Mouse (Mus musculus) liver, embryonic 15.5 days (tissue): ENCODE measurements around the gene Npnt. TPM values are rescaled to one million over a fixed set of nuclear protein-coding genes. Genes with fewer than 3 reads are reported as not detected.
A peak's percentile ranks its signal among the peaks of the same experiment; 100 is the strongest.

Experiments
- ATAC-seq: fragments of 200-750 bp; cut with Nextera tagmentation; 2 replicates; pipeline ENCODE4 v1.8.0; 2017; ENCODE audit warnings: moderate number of reproducible peaks, mild to moderate bottlenecking, moderate library complexity; ENCODE audit not compliant: insufficient read depth
- H3K27ac ChIP-seq: fragments of 300-500 bp; sonication (generic); replicated peaks from 2 replicates; pipeline ENCODE4 v1.5.1; 2015; ENCODE audit warnings: mild to moderate bottlenecking, inconsistent platforms
- H3K27me3 ChIP-seq: fragments of 300-500 bp; sonication (generic); 2 replicates; pipeline ENCODE4 v1.6.1; 2015; ENCODE audit warnings: mild to moderate bottlenecking, inconsistent platforms
- H3K36me3 ChIP-seq: fragments of 300-500 bp; sonication (generic); replicated peaks from 2 replicates; pipeline ENCODE4 v1.6.1; 2015; ENCODE audit warnings: moderate library complexity, mild to moderate bottlenecking, inconsistent platforms
- H3K4me1 ChIP-seq: fragments of 300-500 bp; sonication (generic); replicated peaks from 2 replicates; pipeline ENCODE4 v1.6.1; 2015; ENCODE audit warnings: inconsistent platforms
- H3K4me2 ChIP-seq: fragments of 300-500 bp; sonication (generic); 2 replicates; pipeline ENCODE4 v1.6.1; 2015; ENCODE audit warnings: moderate library complexity, mild to moderate bottlenecking, inconsistent platforms
- H3K4me3 ChIP-seq: fragments of 300-500 bp; sonication (generic); replicated peaks from 2 replicates; pipeline ENCODE4 v1.5.1; 2015; ENCODE audit warnings: mild to moderate bottlenecking, inconsistent platforms
- H3K9ac ChIP-seq: fragments of 300-500 bp; sonication (generic); 2 replicates; pipeline ENCODE4 v1.6.1; 2015; ENCODE audit warnings: moderate library complexity, mild to moderate bottlenecking, inconsistent platforms
- H3K9me3 ChIP-seq: fragments of 300-500 bp; sonication (generic); replicated peaks from 2 replicates; pipeline ENCODE4 v1.6.1; 2016; ENCODE audit warnings: inconsistent platforms
- WGBS: fragments of 180-500 bp; shearing (Covaris S2); methylation state at CpG from one replicate; pipeline ENCODE4 v1.1.7; 2015; ENCODE audit warnings: mixed read lengths; ENCODE audit not compliant: insufficient replicate concordance; 5-methylcytosine and 5-hydroxymethylcytosine counted together
- polyA plus RNA-seq: library from polyadenylated mRNA; unstranded; fragments of >200 nt; fragmentation: Nextera tagmentation; extraction: Ambion mirVana; gene quantifications from 2 replicates; pipeline ENCODE4 v1.2.1, GENCODE M21; 2015

Gene Npnt
- polyA plus RNA-seq, 1 experiment from 2014 or later, result 2.4 TPM

GRCm38 (mm10) chr3:132870079-132870478 lies 80.0 kb downstream of the Npnt start:
- 60% methylated on average over 6 of the region's 6 CpGs for WGBS
- no peak for ATAC-seq
- Histone ChIP-seq H3K4me2 (no peak overlapping the region), H3K9ac (no peak overlapping the region), H3K36me3 (no peaks in the 10 kb centered on the region), H3K27ac (no peak overlapping the region), H3K4me3 (no peak overlapping the region), H3K27me3 (no peaks in the 10 kb centered on the region), H3K4me1 (no peaks in the 10 kb centered on the region), H3K9me3 (no peaks in the 10 kb centered on the region)

GRCm38 (mm10) chr3:132868838-132869237 lies 81.3 kb downstream of the Npnt start:
- Histone ChIP-seq H3K4me2 (no peak overlapping the region), H3K27me3 (no peaks in the 10 kb centered on the region), H3K27ac (no peak overlapping the region), H3K4me1 (no peaks in the 10 kb centered on the region), H3K9me3 (no peaks in the 10 kb centered on the region), H3K4me3 (no peak overlapping the region), H3K9ac (no peak overlapping the region), H3K36me3 (no peaks in the 10 kb centered on the region)
- no peak for ATAC-seq
- WGBS, result 42% methylated on average over 2 of the region's 2 CpGs

- Histone ChIP-seq H3K27me3 (no peaks in the 10 kb centered on the region), H3K9ac (no peak overlapping the region), H3K27ac (no peak overlapping the region), H3K9me3 (no peaks in the 10 kb centered on the region), H3K4me1 (no peaks in the 10 kb centered on the region), H3K36me3 (no peaks in the 10 kb centered on the region), H3K4me3 (no peak overlapping the region), H3K4me2 (no peak overlapping the region)
- WGBS, result 62% methylated on average over 3 of the region's 3 CpGs
- ATAC-seq, result no peak
These were observed 83.1 kb downstream of the Npnt start for GRCm38 (mm10) chr3:132866984-132867383.

- Histone ChIP-seq H3K9ac (no peak overlapping the region), H3K36me3 (no peaks in the 10 kb centered on the region), H3K4me1 (no peaks in the 10 kb centered on the region), H3K27me3 (no peaks in the 10 kb centered on the region), H3K9me3 (no peaks in the 10 kb centered on the region), H3K4me3 (no peak overlapping the region), H3K4me2 (no peak overlapping the region), H3K27ac (no peak overlapping the region)
- ATAC-seq, result no peak
- WGBS, result 69% methylated on average over 4 of the region's 4 CpGs
These were observed 84.5 kb downstream of the Npnt start for GRCm38 (mm10) chr3:132865596-132865995.

GRCm38 (mm10) chr3:132864986-132865385 lies 85.1 kb downstream of the Npnt start:
- Histone ChIP-seq H3K27ac (no peak overlapping the region), H3K4me2 (no peak overlapping the region), H3K4me3 (no peak overlapping the region), H3K9me3 (no peaks in the 10 kb centered on the region), H3K36me3 (no peaks in the 10 kb centered on the region), H3K4me1 (no peaks in the 10 kb centered on the region), H3K9ac (no peak overlapping the region), H3K27me3 (no peaks in the 10 kb centered on the region)
- ATAC-seq, result no peak
- 26% methylated on average over 8 of the region's 8 CpGs for WGBS

GRCm38 (mm10) chr3:132864329-132864919 lies 85.7 kb downstream of the Npnt start:
- H3K27ac ChIP-seq, result no peak overlapping the region
- no peak overlapping the region for H3K4me3 ChIP-seq
- no peaks in the 10 kb centered on the region for H3K4me1 ChIP-seq
- H3K27me3 ChIP-seq, result no peaks in the 10 kb centered on the region
- H3K36me3 ChIP-seq, result no peaks in the 10 kb centered on the region
- no peaks in the 10 kb centered on the region for H3K9me3 ChIP-seq
- ATAC-seq, result no peak
- H3K9ac ChIP-seq, result no peak overlapping the region
- 56% methylated on average over 14 of the region's 14 CpGs for WGBS
- H3K4me2 ChIP-seq, result no peak overlapping the region

GRCm38 (mm10) chr3:132863843-132864242 lies 86.2 kb downstream of the Npnt start:
- ATAC-seq, result no peak
- no peak overlapping the region for H3K4me3 ChIP-seq
- H3K4me1 ChIP-seq, result no peaks in the 10 kb centered on the region
- no peaks in the 10 kb centered on the region for H3K36me3 ChIP-seq
- H3K9ac ChIP-seq, result no peak overlapping the region
- no peak overlapping the region for H3K4me2 ChIP-seq
- WGBS, result 67% methylated on average over 13 of the region's 13 CpGs
- H3K9me3 ChIP-seq, result no peaks in the 10 kb centered on the region
- H3K27ac ChIP-seq, result no peak overlapping the region
- H3K27me3 ChIP-seq, result no peaks in the 10 kb centered on the region

- Histone ChIP-seq H3K9ac (no peak overlapping the region), H3K4me3 (no peak overlapping the region), H3K9me3 (no peaks in the 10 kb centered on the region), H3K4me2 (no peak overlapping the region), H3K27me3 (no peaks in the 10 kb centered on the region), H3K4me1 (no peaks in the 10 kb centered on the region), H3K36me3 (no peaks in the 10 kb centered on the region), H3K27ac (no peak overlapping the region)
- 63% methylated on average over 8 of the region's 8 CpGs for WGBS
- peak; percentile 37; the same call in 1 of the 2 replicates for ATAC-seq
These were observed 89.3 kb downstream of the Npnt start for GRCm38 (mm10) chr3:132860796-132861195.

GRCm38 (mm10) chr3:132859573-132859972 lies 90.5 kb downstream of the Npnt start:
- 43% methylated on average over 7 of the region's 7 CpGs for WGBS
- Histone ChIP-seq H3K4me1 (no peaks in the 10 kb centered on the region), H3K9me3 (no peaks in the 10 kb centered on the region), H3K27me3 (no peaks in the 10 kb centered on the region), H3K27ac (no peak overlapping the region), H3K9ac (no peak overlapping the region), H3K4me3 (no peak overlapping the region), H3K4me2 (no peak overlapping the region), H3K36me3 (no peaks in the 10 kb centered on the region)
- no peak for ATAC-seq

GRCm38 (mm10) chr3:132858849-132859248 lies 91.2 kb downstream of the Npnt start:
- H3K27ac ChIP-seq, result no peak overlapping the region
- H3K27me3 ChIP-seq, result no peaks in the 10 kb centered on the region
- H3K4me2 ChIP-seq, result no peak overlapping the region; the same call in 1 of the 2 replicates
- 28% methylated on average over 11 of the region's 11 CpGs for WGBS
- no peaks in the 10 kb centered on the region for H3K36me3 ChIP-seq
- no peak for ATAC-seq
- no peak overlapping the region for H3K9ac ChIP-seq
- no peaks in the 10 kb centered on the region for H3K4me1 ChIP-seq
- H3K9me3 ChIP-seq, result no peaks in the 10 kb centered on the region
- H3K4me3 ChIP-seq, result no peak overlapping the region

GRCm38 (mm10) chr3:132856651-132857050 lies 93.4 kb downstream of the Npnt start:
- Histone ChIP-seq H3K27me3 (no peaks in the 10 kb centered on the region), H3K4me2 (no peak overlapping the region), H3K4me3 (no peak overlapping the region), H3K36me3 (no peaks in the 10 kb centered on the region), H3K9ac (no peak overlapping the region), H3K27ac (no peak overlapping the region), H3K9me3 (no peaks in the 10 kb centered on the region), H3K4me1 (no peaks in the 10 kb centered on the region)
- ATAC-seq, result no peak
- WGBS, result 25% methylated on average over 6 of the region's 6 CpGs
